Mouse (Mus musculus): ENCODE results near the gene Ryr3.
"Not testable (repeated sequence)": the region's sequence is repeated elsewhere in the genome, so short reads cannot be mapped to it uniquely, and the experiment has no call there.

Gene Ryr3

GRCm38 (mm10) chr2:113115897-113116283 is 101.0 kb downstream of the Ryr3 start:
- ChIA-PET POLR2A (no interaction called here), CTCF (interaction anchor here in 1 of 4 experiments (0.6 kb wide), 1 partner anchor 70 kb away, joined by 4 read pairs; no protein-coding TSS in a partner anchor)

GRCm38 (mm10) chr2:113115248-113115896 is 101.5 kb downstream of the Ryr3 start:
- ChIA-PET CTCF (interaction anchor here in 1 of 4 experiments (0.6 kb wide), 1 partner anchor 70 kb away, joined by 4 read pairs; no protein-coding TSS in a partner anchor), POLR2A (no interaction called here)

- CTCF ChIA-PET, result no interaction called here
- POLR2A ChIA-PET, result no interaction called here
Measured at GRCm38 (mm10) chr2:113104609-113105008, 112.3 kb downstream of the Ryr3 start.

GRCm38 (mm10) chr2:113095184-113095583 is 121.7 kb downstream of the Ryr3 start:
- CTCF ChIA-PET, result no interaction called here
- POLR2A ChIA-PET, result no interaction called here

- POLR2A ChIA-PET, result no interaction called here
- CTCF ChIA-PET, result no interaction called here
Measured at GRCm38 (mm10) chr2:113094088-113094487, 122.8 kb downstream of the Ryr3 start.

GRCm38 (mm10) chr2:113092756-113093155 is 124.1 kb downstream of the Ryr3 start:
- ChIA-PET POLR2A (no interaction called here), CTCF (no interaction called here)

GRCm38 (mm10) chr2:113091316-113091715 is 125.6 kb downstream of the Ryr3 start:
- POLR2A ChIA-PET, CTCF ChIA-PET: not testable (repeated sequence)

- ChIA-PET POLR2A (no interaction called here), CTCF (no interaction called here)
Measured at GRCm38 (mm10) chr2:113076396-113076795, 140.5 kb downstream of the Ryr3 start.

GRCm38 (mm10) chr2:113059367-113059766 is 157.5 kb downstream of the Ryr3 start:
- ChIA-PET CTCF (interaction anchor here in 1 of 4 experiments (0.6 kb wide), 1 partner anchor 421 kb away, joined by 3 read pairs; no protein-coding TSS in a partner anchor), POLR2A (no interaction called here)

- CTCF ChIA-PET, result interaction anchor here in 1 of 4 experiments (0.6 kb wide), 1 partner anchor 420 kb away, joined by 3 read pairs; no protein-coding TSS in a partner anchor
- POLR2A ChIA-PET, result interaction anchor here in 1 of 4 experiments (0.6 to 0.7 kb wide), 2 partner anchors 176 to 790 kb away, joined by 3 to 4 read pairs; no protein-coding TSS in a partner anchor
Measured at GRCm38 (mm10) chr2:113058914-113059313, 158.0 kb downstream of the Ryr3 start.

GRCm38 (mm10) chr2:113058116-113058515 is 158.8 kb downstream of the Ryr3 start:
- POLR2A ChIA-PET, result interaction anchor here in 1 of 4 experiments (0.6 to 0.7 kb wide), 2 partner anchors 177 to 791 kb away, joined by 3 to 4 read pairs; no protein-coding TSS in a partner anchor
- CTCF ChIA-PET, result no interaction called here

GRCm38 (mm10) chr2:113055591-113055990 is 161.3 kb downstream of the Ryr3 start:
- ChIA-PET CTCF (no interaction called here), POLR2A (no interaction called here)

GRCm38 (mm10) chr2:113049831-113050230 is 167.1 kb downstream of the Ryr3 start:
- CTCF ChIA-PET, result no interaction called here

GRCm38 (mm10) chr2:113036550-113036949 is 180.3 kb downstream of the Ryr3 start:
- CTCF ChIA-PET, result interaction anchor here in 1 of 4 experiments (0.5 kb wide), 1 partner anchor 269 kb away, joined by 4 read pairs; no protein-coding TSS in a partner anchor
- POLR2A ChIA-PET, result no interaction called here

More at GRCm38 (mm10) chr2:113049831-113050230, 167.1 kb downstream of the Ryr3 start:
- POLR2A ChIA-PET, result no interaction called here

- CTCF ChIA-PET, result no interaction called here
- POLR2A ChIA-PET, result no interaction called here
Measured at GRCm38 (mm10) chr2:113030689-113031088, 186.2 kb downstream of the Ryr3 start.

GRCm38 (mm10) chr2:113019896-113020295 is 197.0 kb downstream of the Ryr3 start:
- POLR2A ChIA-PET, result no interaction called here
- CTCF ChIA-PET, result no interaction called here

- ChIA-PET POLR2A (interaction anchor here in 1 of 4 experiments (0.7 kb wide), 1 partner anchor 114 kb away, joined by 8 read pairs; no protein-coding TSS in a partner anchor), CTCF (no interaction called here)
Measured at GRCm38 (mm10) chr2:113018278-113018677, 198.6 kb downstream of the Ryr3 start.

GRCm38 (mm10) chr2:113016236-113016635 is 200.7 kb downstream of the Ryr3 start:
- ChIA-PET POLR2A (no interaction called here), CTCF (no interaction called here)

- POLR2A ChIA-PET, result no interaction called here
- CTCF ChIA-PET, result no interaction called here
Measured at GRCm38 (mm10) chr2:113008961-113009740, 207.7 kb downstream of the Ryr3 start.

GRCm38 (mm10) chr2:112998498-112998897 is 218.4 kb downstream of the Ryr3 start:
- POLR2A ChIA-PET, result interaction anchor here in 1 of 4 experiments (1.3 kb wide), 1 partner anchor 11 kb away, joined by 3 read pairs; no protein-coding TSS in a partner anchor

More at GRCm38 (mm10) chr2:112998498-112998897, 218.4 kb downstream of the Ryr3 start:
- CTCF ChIA-PET, result no interaction called here
